Mouse (Mus musculus) adrenal gland, adult 18-20 months (tissue): ENCODE results near the gene Ntrk1. TPM values are rescaled to one million over a fixed set of nuclear protein-coding genes. Genes with fewer than 3 reads are reported as not detected.

Source experiments
- DNase-seq, 2 experiments: peaks; one replicate each; pipeline ENCODE4 v3.0.0; 2021 to 2022; ENCODE audit warnings: low spot score in 2 of 2
- total RNA-seq, 2 experiments: library from RNA; stranded (reverse); gene quantifications; 1 replicate in 1 of 2; 2 replicates in 1 of 2; pipeline ENCODE4 v1.2.3; 2021

Gene Ntrk1
- total RNA-seq, 2 experiments from 2014 or later = 7.1 to 12.5 TPM

DNA sequence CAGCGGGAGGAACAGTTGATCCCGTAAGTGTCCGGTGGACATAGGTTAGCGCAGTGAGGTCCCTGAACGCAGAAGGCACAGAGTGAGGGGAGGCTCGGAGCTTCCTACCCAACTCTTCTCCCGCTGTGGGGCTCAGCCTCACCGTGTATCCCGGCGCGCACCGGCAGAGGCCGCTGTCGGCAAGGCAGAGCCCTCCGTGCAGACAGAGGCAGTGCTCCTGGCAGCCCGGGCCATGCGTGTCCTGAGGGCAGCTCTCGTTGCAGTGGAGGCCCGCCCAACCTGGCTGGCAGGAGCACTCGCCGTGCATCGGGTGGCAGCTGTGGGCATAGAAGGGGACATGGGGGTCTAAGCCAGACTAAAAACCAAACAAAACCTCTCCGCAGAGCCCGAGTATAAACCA, 39.0 kb downstream of the Ntrk1 start:
- peak; percentile 91 to 93 for DNase-seq

- no peak for DNase-seq
Observed at GRCm38 (mm10) chr3:87753829-87754228, 41.1 kb downstream of the Ntrk1 start.

GRCm38 (mm10) chr3:87752567-87752966, 42.4 kb downstream of the Ntrk1 start:
- no peak for DNase-seq

- DNase-seq = no peak
Observed at GRCm38 (mm10) chr3:87749977-87750376, 45.0 kb downstream of the Ntrk1 start.

- DNase-seq = peak; percentile 62
Observed at GRCm38 (mm10) chr3:87749036-87749435, 45.9 kb downstream of the Ntrk1 start.

- no peak for DNase-seq
Observed at GRCm38 (mm10) chr3:87748431-87748830, 46.5 kb downstream of the Ntrk1 start, which contains the start of gene Lrrc71. Gene Lrrc71, minus strand, starts transcription at chr3:87748625.

- no peak for DNase-seq
Observed at GRCm38 (mm10) chr3:87745036-87745659, 49.8 kb downstream of the Ntrk1 start.

- DNase-seq = no peak
Observed at GRCm38 (mm10) chr3:87743927-87744326, 51.0 kb downstream of the Ntrk1 start.

DNA sequence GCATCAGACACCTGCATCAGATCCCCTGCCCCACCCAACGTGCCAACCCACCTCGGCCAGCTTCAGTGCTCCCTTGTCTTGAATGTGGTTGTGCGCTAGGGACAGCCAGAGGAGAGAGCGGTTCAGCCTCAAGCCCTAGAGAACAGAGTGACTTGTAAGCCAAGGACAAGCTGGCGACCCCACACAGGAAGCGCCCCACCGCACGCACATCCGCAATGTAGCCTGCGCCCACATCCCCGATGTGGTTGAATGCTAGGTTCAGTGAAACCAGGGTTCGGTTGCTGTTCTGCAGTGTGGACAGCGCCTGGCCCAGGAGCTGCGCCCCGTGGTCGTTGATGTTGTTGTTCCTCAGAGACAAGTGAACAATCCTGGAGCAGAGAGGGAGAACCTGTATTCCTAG, 52.2 kb downstream of the Ntrk1 start:
- DNase-seq = no peak

- DNase-seq = no peak
Observed at GRCm38 (mm10) chr3:87742013-87742412, 52.9 kb downstream of the Ntrk1 start.

- no peak for DNase-seq
Observed at GRCm38 (mm10) chr3:87738906-87739305, 56.1 kb downstream of the Ntrk1 start.

GRCm38 (mm10) chr3:87735335-87735734, 59.6 kb downstream of the Ntrk1 start:
- no peak for DNase-seq

DNA sequence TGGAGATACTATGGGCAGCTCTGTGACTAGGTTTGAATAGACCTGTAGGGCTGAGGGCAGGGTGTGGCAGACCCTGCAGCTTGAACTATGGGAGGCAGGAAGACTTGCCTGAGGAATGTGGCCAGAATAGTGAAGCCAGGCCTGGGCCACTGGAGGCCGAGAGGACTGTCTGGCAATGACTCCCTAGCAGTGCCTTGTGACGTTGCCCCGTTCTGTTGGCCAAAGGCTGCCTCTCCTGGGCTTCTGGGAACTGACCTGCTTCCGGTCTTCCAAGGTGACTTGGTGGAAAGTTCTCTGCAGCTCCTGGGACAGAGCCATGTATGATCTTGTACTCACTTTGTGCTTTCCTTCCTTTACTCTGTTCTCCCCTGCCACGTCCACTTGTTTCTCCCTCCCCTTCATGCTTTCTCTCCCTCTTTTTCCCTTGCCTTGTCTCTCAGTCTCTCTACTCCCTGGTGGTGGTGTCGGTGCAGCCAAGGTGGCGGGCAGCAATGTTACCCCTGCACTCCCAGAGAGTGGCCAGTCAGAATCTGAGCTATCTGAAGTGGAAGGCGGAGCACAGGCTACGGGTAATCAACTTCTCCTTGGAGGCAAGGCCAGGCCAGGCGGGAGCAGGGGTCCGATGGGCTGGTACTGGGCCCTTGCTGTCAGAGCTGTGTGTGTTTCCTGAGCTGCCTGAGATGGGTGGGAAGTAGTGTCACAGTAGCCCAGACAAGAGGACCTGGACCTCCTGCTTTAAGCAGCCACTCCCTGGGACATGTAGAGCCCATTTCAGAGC, 60.8 kb downstream of the Ntrk1 start:
- DNase-seq = no peak

- no peak for DNase-seq
Observed at GRCm38 (mm10) chr3:87733098-87733497, 61.9 kb downstream of the Ntrk1 start.

DNA sequence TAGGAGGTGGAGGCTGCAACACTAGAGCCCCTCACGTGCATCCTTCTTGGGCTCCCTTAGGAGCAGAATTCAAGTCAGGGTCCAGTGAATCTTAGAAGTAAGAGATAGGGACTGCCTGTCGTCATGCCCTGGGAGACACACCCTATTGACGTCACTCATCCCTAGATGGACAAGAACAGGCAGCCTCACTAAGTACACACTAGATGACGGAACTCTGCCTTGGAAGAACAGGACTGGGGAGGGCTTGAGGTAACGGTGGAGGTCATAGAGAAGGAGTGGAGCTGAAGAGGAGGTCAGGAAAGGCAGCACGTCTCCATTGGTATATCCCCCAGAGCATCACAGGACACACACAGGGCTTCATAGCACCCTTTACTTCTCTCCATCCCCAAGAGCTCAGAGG, 66.3 kb downstream of the Ntrk1 start:
- DNase-seq = peak in 1 of 2 experiments; percentile 6

Other genes starting within 250 kb of the Ntrk1 start
- gene Arhgef11, start 177.6 kb downstream of the Ntrk1 start, total RNA-seq = 10 to 100 TPM; 29.7 to 35.8 TPM
- gene Lrrc71, start 46.5 kb downstream of the Ntrk1 start, total RNA-seq = under 1 TPM; 0.38 to 0.63 TPM
- gene Insrr, start 1.8 kb upstream of the Ntrk1 start, total RNA-seq = 1 to 10 TPM in 1 of 2 experiments, under 1 TPM in 1; 0.76 to 1.2 TPM
- gene Pear1, start 29.1 kb upstream of the Ntrk1 start, total RNA-seq = 10 to 100 TPM; 20.0 to 20.8 TPM
- under 1 TPM; 0.33 to 0.80 TPM for gene Sh2d2a, start 51.6 kb upstream of the Ntrk1 start, total RNA-seq
- 10 to 100 TPM; 48.6 to 51.3 TPM for gene Prcc, start 90.4 kb upstream of the Ntrk1 start, total RNA-seq
- gene Hdgf, start 111.2 kb upstream of the Ntrk1 start, total RNA-seq = 100 to 1,000 TPM; 176 to 184 TPM
- gene Mrpl24, start 124.3 kb upstream of the Ntrk1 start, total RNA-seq = 100 to 1,000 TPM; 111 to 121 TPM
- gene Isg20l2, start 135.2 kb upstream of the Ntrk1 start, total RNA-seq = 10 to 100 TPM; 19.4 to 20.6 TPM
- 10 to 100 TPM; 14.7 to 21.9 TPM for gene Rrnad1, start 135.6 kb upstream of the Ntrk1 start, total RNA-seq
- under 1 TPM in 1 of 2 experiments, not detected in 1; 0.33 TPM for gene Crabp2, start 153.5 kb upstream of the Ntrk1 start, total RNA-seq
- gene Nes, start 175.9 kb upstream of the Ntrk1 start, total RNA-seq = 10 to 100 TPM in 1 of 2 experiments, 1 to 10 TPM in 1; 5.9 to 19.4 TPM
- 10 to 100 TPM; 62.7 to 74.9 TPM for gene Bcan, start 205.1 kb upstream of the Ntrk1 start, total RNA-seq
- gene Hapln2, start 232.4 kb upstream of the Ntrk1 start, total RNA-seq = not detected
- 10 to 100 TPM; 15.9 to 18.9 TPM for gene Gpatch4, start 247.9 kb upstream of the Ntrk1 start, total RNA-seq